Mouse (Mus musculus) left cerebral cortex, adult 8-10 months (tissue): ENCODE results near the gene Jam3. TPM values are rescaled to one million over a fixed set of nuclear protein-coding genes. Genes with fewer than 3 reads are reported as not detected.
"Not testable (repeated sequence)": the region's sequence is repeated elsewhere in the genome, so short reads cannot be mapped to it uniquely, and the experiment has no call there.

ENCODE experiments used
- DNase-seq, 2 experiments: peaks; one replicate each; pipeline ENCODE4 v3.0.0; 2022; ENCODE audit warnings: low spot score in 2 of 2
- total RNA-seq, 4 experiments: library from RNA; stranded (reverse); gene quantifications; 2 replicates each; pipeline ENCODE4 v1.2.4; 2022

The Jam3 gene
- total RNA-seq, 4 experiments from 2014 or later = 34.7 to 44.4 (median 38.4) TPM

DNA sequence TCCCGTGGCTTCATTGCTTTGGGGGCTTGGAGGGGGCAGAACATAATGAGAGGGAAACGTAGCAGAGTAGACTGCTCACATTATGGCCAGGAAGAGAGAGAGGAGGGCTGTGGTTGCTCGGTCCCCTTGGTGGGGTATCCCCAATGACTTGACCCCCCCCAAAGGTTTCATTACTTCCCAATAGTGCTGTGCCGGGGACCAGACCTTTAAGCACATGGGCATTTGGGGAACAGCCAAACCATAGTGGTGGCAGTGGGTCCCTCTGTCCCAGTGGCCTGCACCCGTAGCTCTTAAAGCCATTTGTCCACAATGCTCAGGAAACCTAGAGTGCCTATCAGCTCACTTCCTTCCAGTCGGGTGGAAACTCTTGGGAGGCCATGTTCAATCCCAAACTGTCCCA is 17.6 kb upstream of the Jam3 start:
- DNase-seq = no peak

DNA sequence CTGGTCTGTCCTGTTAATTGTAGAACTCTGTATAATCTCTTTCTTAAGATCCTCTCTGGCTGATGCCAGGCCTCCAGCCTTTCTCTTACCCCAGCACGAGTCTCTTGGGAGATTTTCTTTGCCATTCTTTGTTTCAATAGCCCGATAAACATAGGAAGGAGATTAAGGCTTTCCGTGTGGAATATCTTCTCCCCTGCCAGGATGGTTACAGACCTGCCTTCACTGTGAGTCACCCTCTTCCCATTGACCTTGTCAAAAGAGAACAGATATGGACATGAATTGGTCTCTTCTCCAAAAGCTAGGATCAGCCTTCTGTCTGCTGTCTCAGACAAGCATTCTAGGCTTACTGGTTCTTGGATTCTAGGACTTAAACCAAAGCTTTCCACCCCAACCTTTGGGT is 15.5 kb upstream of the Jam3 start:
- DNase-seq = no peak

DNA sequence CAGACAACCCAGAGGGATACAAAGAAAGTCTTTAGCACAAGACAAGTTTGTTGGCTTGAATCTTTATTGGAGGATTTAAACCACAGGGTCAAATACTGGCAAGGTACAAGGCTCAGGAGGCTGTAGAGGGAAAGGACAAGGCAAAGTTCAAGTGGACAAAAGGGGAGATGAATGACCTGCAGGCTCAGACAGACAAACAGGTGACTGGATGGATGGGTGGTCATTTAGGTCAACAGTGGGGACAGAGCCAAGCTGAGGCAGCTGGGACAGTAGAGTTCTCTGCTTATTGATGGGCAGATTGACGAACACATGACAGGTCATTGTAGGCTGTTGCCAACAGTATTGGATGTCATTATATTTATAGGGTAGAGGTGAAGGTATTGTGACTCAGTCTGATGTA is 11.8 kb upstream of the Jam3 start:
- DNase-seq = no peak

DNA sequence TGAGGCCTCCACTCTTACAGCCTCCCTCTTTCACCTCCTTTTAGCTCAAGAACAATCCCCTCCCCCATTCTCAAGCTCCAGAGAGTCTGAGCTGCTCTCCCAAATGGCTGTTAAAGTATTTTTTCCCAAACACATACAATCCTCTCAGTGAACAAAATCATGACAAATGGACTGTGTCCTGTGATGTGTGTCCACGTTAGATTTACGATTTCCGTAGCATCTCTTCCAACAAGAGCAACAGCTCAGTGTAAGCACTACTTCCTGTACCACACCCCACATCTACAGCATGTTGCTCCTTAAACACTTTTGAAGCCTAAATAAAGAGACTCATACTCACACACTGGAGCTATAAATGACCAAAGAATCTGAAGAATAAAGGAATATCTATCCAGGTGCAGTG is 10.4 kb upstream of the Jam3 start:
- DNase-seq = no peak

DNA sequence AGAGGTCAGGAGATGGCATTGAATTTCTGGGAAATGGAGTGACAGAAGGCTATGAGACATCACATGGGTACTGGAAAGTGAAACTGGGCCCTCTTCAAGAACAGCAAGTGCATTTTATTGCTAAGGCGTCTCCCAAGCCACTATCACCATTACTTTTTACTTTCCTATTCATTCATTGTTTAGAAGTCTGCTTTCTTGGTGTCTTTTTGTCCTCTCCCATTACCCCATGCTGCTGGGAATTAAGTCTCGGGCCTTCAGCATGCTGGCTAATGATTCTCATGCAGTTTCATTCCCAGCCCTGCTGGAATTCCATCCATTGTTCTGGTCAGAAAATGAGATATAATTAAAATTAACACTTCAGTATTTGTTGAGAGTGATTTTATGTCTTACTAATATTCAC is 9.7 kb upstream of the Jam3 start:
- DNase-seq = no peak

GRCm38 (mm10) chr9:27163661-27164060 is 8.4 kb upstream of the Jam3 start:
- not testable (repeated sequence) for DNase-seq

DNA sequence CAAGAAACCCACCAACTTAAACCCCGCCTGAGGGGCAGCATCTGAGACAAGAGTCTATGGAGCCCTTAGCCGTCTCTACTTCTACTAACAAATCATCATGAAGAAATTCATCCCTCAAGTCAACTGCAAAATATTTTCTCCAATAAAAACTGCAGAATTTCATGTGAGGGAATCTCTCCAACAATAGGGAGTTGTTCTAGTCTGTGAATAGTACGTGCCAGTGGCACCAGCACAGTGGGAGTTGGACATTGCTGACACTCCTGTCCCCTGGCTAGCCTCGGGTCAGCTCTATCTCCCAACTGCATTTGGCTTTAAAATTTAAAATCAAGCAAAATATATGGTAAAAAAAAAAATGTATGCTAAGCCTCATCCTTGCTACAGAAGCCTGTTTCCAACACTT is 1.4 kb downstream of the Jam3 start:
- no peak for DNase-seq

DNA sequence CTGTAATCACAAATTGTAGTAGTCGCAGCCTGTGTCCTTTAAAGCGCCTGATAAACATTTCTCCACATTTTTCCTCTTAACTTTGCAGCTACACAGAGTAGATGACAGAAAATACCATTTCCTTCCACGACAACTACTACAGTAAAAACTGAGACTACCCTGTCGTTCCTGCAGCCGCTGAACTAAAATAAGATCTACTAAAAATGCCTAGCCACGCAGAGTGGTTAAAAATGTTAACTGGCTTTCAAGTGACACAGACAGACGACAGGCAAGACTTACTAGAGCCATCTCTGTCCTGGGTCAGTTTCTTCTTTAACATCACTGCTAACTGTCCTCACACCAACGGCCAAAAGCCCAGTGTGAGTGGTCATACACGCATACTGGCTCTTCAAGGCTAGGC is 5.4 kb downstream of the Jam3 start:
- no peak for DNase-seq

- no peak for DNase-seq
Observed at GRCm38 (mm10) chr9:27148631-27149471, 6.4 kb downstream of the Jam3 start.

DNA sequence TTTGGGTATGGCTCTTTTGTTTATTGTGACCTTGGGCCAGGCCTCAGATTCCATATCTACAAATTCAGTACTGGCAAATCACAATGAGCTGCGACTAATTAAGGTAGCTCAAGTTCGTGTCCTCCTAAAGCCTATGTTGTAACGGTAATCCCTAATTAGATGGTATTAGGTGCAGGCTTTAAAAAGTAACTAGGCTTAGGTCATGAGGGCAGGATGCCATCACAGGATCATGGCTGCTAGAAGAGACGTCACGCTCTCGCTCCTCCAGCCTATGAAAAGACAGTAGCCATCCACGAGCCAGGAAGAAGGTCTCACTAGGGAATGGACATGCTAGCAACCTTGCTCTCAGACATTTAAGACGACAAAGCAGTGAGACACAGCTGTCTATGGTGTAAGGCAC is 7.3 kb downstream of the Jam3 start:
- no peak for DNase-seq

DNA sequence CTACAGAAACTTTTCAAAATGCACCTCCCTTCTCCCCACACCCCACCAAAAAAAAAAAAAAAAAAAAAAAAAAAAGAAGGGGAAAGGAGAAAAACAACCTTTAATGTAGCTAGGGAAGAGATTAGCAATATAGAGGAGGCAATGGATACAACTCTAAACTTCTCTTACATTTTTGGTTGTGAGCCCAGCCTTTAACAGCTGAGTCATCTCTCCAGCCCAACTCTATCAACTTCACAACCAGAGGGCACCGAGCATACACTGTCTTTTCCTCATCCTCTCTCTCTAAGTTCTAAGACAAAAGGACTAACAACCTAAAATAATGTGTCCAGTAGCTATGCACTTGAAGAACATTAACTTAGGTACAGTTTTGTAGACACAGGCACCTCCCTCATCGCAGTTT is 8.4 kb downstream of the Jam3 start:
- DNase-seq = no peak

- no peak for DNase-seq
Observed at GRCm38 (mm10) chr9:27144996-27145395, 10.2 kb downstream of the Jam3 start.

GRCm38 (mm10) chr9:27144271-27144840 is 10.9 kb downstream of the Jam3 start:
- no peak for DNase-seq

- DNase-seq = no peak
Observed at GRCm38 (mm10) chr9:27140432-27141065, 14.7 kb downstream of the Jam3 start.

GRCm38 (mm10) chr9:27136651-27137050 is 18.6 kb downstream of the Jam3 start:
- no peak for DNase-seq

DNA sequence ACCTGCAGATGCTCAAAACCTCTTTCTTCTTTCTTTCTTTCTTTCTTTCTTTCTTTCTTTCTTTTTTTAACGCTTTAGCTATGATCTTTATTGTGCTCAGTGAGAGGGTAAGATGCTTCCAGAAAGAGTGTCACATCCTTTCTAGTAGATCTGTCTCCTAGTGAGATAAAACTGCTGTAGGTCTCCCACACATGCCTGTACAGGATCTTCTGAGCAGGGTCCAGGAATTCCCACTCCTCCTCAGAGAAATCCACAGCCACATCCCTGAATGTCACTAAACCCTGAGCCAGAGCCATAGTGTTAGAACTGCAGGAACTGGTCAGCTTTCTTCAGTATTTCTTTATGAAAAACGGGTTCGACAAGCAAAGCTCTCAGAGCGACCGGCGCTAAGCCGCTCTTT is 19.8 kb downstream of the Jam3 start:
- DNase-seq = no peak

- DNase-seq = no peak
Observed at GRCm38 (mm10) chr9:27134410-27134809, 20.8 kb downstream of the Jam3 start.

DNA sequence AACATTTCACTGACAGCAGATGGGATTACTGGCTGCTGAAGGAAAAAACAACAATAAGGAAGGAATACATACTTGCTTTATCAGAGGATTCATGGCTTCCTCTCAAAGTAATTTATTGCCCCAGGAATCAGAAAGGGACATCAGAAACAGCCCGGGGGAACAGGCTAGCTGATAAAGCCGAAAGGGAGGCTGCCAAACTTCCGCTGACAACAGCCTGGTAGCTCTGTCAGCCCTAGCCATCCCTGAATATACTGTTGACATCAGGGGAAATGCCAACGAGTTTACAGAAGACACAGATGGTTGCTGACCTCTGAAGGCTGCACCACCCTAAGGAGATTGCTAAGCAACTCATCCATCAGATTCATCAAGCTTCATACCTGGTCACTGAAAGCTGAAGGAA is 26.6 kb downstream of the Jam3 start:
- DNase-seq = no peak

- DNase-seq = no peak
Observed at GRCm38 (mm10) chr9:27126543-27126942, 28.7 kb downstream of the Jam3 start.

DNA sequence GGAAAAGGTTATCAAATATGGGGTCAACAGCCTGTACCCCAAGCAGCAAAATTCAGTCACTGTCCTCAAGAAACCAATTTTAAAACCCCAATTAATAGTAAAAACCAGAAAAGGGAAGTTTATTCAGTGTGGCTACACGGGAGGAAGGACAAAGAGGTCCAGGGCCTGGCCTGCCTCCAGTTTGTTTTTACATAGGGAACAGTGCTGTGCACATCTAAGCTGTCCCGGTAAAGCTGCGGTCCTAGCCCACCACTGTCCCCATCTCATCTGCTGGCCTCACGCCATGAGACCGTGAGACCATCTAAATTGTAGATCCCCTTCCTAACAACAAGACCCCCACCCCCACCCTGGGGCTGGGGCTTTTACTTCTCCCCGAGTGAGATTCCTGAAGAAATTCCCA is 29.8 kb downstream of the Jam3 start:
- no peak for DNase-seq

DNA sequence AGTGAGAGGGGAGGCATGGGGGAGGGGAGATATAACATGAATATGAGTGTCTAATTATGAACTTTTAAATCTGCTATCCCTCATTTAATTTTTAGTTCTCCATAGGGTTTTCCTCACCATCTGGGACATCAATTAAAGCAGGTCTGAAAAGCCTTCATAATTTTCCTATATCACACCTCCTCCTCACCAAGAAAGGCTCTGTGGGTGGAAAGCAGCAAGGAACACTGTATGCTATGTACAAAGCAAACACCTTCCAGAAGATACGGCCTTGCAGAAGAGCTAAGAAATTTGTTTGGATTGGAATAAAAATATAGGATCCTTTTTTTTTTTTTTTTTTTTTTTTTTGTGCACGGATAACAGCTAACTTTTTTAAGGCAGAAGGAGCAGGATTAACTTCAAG is 31.3 kb downstream of the Jam3 start:
- DNase-seq = peak in 1 of 2 experiments; percentile 58

DNA sequence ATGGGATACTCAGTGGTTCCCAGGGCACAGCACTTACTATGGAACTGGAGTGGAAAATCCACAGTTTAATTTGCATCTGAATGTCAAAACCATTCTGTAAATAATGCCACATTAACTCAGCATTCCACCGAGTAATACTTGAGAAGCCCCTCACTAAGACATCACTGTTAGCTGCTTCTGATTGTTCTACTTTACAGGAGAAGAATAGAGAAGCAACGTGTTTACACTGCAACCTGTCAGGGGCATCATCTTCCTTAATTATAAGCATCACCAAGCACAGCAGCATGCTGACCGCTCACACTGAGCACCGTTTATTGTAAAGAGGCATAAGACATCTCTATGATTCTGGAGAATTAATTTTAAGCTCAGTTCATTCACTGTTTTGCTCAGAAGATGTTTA is 32.3 kb downstream of the Jam3 start:
- no peak for DNase-seq

- DNase-seq = no peak
Observed at GRCm38 (mm10) chr9:27122076-27122475, 33.1 kb downstream of the Jam3 start.
